Mouse (Mus musculus): ENCODE measurements at regions not wholly inside any gene's neighbourhood (a gene's known extent, or its start where the extent isn't known, plus 50 kb on each side); places are given as distances from the start of the nearest gene placed in this dataset.
A peak's percentile ranks its signal among the peaks of the same experiment; 100 is the strongest.

GRCm38 (mm10) chr4:95185113-95185915 lies 133.3 kb upstream of the Jun start:
- DNase-seq = no peak

- no peak for DNase-seq
These were observed 133.8 kb upstream of the Jun start for GRCm38 (mm10) chr4:95185916-95186200.

GRCm38 (mm10) chr4:95188107-95188506 lies 136.1 kb upstream of the Jun start:
- no peak for DNase-seq

- peak in 1 of 2 experiments; percentile 48 for DNase-seq
These were observed 139.8 kb upstream of the Jun start for GRCm38 (mm10) chr4:95191654-95192406.

- DNase-seq = no peak
These were observed 140.5 kb upstream of the Jun start for GRCm38 (mm10) chr4:95192562-95192961.

GRCm38 (mm10) chr4:95193028-95193427 lies 141.0 kb upstream of the Jun start:
- peak; percentile 77 to 90 for DNase-seq

- DNase-seq = no peak
These were observed 141.5 kb upstream of the Jun start for GRCm38 (mm10) chr4:95193473-95193872.

- no peak for DNase-seq
These were observed 142.8 kb upstream of the Jun start for GRCm38 (mm10) chr4:95194621-95195455.

- no peak for DNase-seq
These were observed 144.1 kb upstream of the Jun start for GRCm38 (mm10) chr4:95196106-95196505.

- DNase-seq = no peak
These were observed 145.2 kb upstream of the Jun start for GRCm38 (mm10) chr4:95197077-95197711.

- DNase-seq = no peak
These were observed 147.4 kb upstream of the Jun start for GRCm38 (mm10) chr4:95199394-95199793.

- no peak for DNase-seq
These were observed 148.1 kb upstream of the Jun start for GRCm38 (mm10) chr4:95200130-95200529.

GRCm38 (mm10) chr4:95202478-95202877 lies 150.5 kb upstream of the Jun start:
- no peak for DNase-seq

GRCm38 (mm10) chr4:95203577-95203976 lies 151.6 kb upstream of the Jun start:
- no peak for DNase-seq

GRCm38 (mm10) chr4:95205372-95205771 lies 153.3 kb upstream of the Jun start:
- DNase-seq = no peak

- DNase-seq = no peak
These were observed 155.8 kb upstream of the Jun start for GRCm38 (mm10) chr4:95207783-95208182.

- DNase-seq = no peak
These were observed 156.8 kb upstream of the Jun start for GRCm38 (mm10) chr4:95208827-95209226.

- DNase-seq = no peak
These were observed 157.5 kb upstream of the Jun start for GRCm38 (mm10) chr4:95209322-95210119.

- DNase-seq = no peak
These were observed 160.5 kb upstream of the Jun start for GRCm38 (mm10) chr4:95212561-95212960.

- peak in 1 of 2 experiments; percentile 48 for DNase-seq
These were observed 161.0 kb upstream of the Jun start for GRCm38 (mm10) chr4:95213026-95213425.

- no peak for DNase-seq
These were observed 162.0 kb upstream of the Jun start for GRCm38 (mm10) chr4:95214026-95214425.

GRCm38 (mm10) chr4:95215187-95215586 lies 163.2 kb upstream of the Jun start:
- DNase-seq = no peak

Data from heart, adult 18-20 months (tissue).